ENCODE assay signal across 12 mouse cellular contexts in genomic region chr12:73539151-73539550, GRCm38 (mm10). TPM values are rescaled to one million over a fixed set of nuclear protein-coding genes. Genes with fewer than 3 reads are reported as not detected.
A peak's percentile ranks its signal among the peaks of the same experiment; 100 is the strongest.
DNase-seq lines count a peak whose midpoint lies in the region; ATAC-seq and TF ChIP-seq lines count a peak whose summit lies in the region.
"Had no signal": no experiment of that assay in that cellular context is flagged by ENCODE, and none has a peak within 500 bp of the region (broad histone marks: within the 10 kb centered on the region; RNA-seq: fewer than 3 reads in every experiment).

No protein-coding gene starts in this region.

- no peaks in the 10 kb centered on the region for H3K9me3 ChIP-seq in heart, embryonic 11.5 days (replicated peaks; ENCODE audit: control insufficient read depth, low read length)
- no peaks in the 10 kb centered on the region for H3K9me3 ChIP-seq in neural tube, embryonic 15.5 days (replicated peaks)
- no peaks in the 10 kb centered on the region for H3K9me3 ChIP-seq in embryonic facial prominence, embryonic 14.5 days (ENCODE audit: control insufficient read depth, low read length)
- H3K9me3 ChIP-seq: intestine, embryonic 15.5 days had no signal

- 16% methylated on average over 2 of the region's 2 CpGs for WGBS in heart, embryonic 11.5 days (ENCODE audit: insufficient replicate concordance)
- 37% methylated on average over 2 of the region's 2 CpGs for WGBS in neural tube, embryonic 15.5 days
- 15% methylated on average over 2 of the region's 2 CpGs for WGBS in embryonic facial prominence, embryonic 14.5 days

- no peak overlapping the region for H3K4me2 ChIP-seq in heart, embryonic 11.5 days
- H3K4me2 ChIP-seq in neural tube, embryonic 15.5 days = 0 out of 2 replicates have a peak overlapping the region, but pooled peaks have one; percentile 6
- H3K4me2 ChIP-seq in embryonic facial prominence, embryonic 14.5 days (ENCODE audit: low read depth, low read length) = 0 out of 2 replicates have a peak overlapping the region, but pooled peaks have one; percentile 12
- H3K4me2 ChIP-seq: intestine, embryonic 15.5 days had no signal

- no peak for TF ChIP-seq CTCF in gastrocnemius, adult 2 months (IDR thresholded peaks at IDR 0.05)

- H3K36me3 ChIP-seq in heart, embryonic 11.5 days (ENCODE audit: control insufficient read depth, insufficient read depth, low read length) = no peaks in the 10 kb centered on the region
- H3K36me3 ChIP-seq in neural tube, embryonic 15.5 days = no peaks in the 10 kb centered on the region
- H3K36me3 ChIP-seq in embryonic facial prominence, embryonic 14.5 days (ENCODE audit: control insufficient read depth, insufficient read depth, low read length) = no peaks in the 10 kb centered on the region
- H3K36me3 ChIP-seq: intestine, embryonic 15.5 days had no signal

- H3K9ac ChIP-seq in heart, embryonic 11.5 days (ENCODE audit: low read depth, low read length) = no peak overlapping the region
- H3K9ac ChIP-seq in neural tube, embryonic 15.5 days (replicated peaks) = no peak overlapping the region
- no peak overlapping the region for H3K9ac ChIP-seq in embryonic facial prominence, embryonic 14.5 days (ENCODE audit: low read depth, low read length)
- H3K9ac ChIP-seq: intestine, embryonic 15.5 days had no signal

- intact Hi-C loops in heart, postnatal 10 days (cut with DNase I) = no loop called here
- intact Hi-C loops in gastrocnemius, adult 2 months (cut with DNase I) = loop anchor here (10.0 kb wide), 1 partner anchor 874 kb away; the partner anchor contains the start of gene Dhrs7

- H3K27me3 ChIP-seq in heart, embryonic 11.5 days (ENCODE audit: control insufficient read depth, insufficient read depth, low read length) = peaks cover 3% of the 10 kb centered on the region
- peaks cover 34% of the 10 kb centered on the region for H3K27me3 ChIP-seq in neural tube, embryonic 15.5 days (replicated peaks)
- H3K27me3 ChIP-seq in embryonic facial prominence, embryonic 14.5 days (replicated peaks; ENCODE audit: control insufficient read depth, insufficient read depth, low read length) = peaks cover 5% of the 10 kb centered on the region

- no peak overlapping the region for H3K4me3 ChIP-seq in heart, embryonic 11.5 days (ENCODE audit: low read depth, low read length)
- H3K4me3 ChIP-seq in neural tube, embryonic 15.5 days (replicated peaks) = no peak overlapping the region
- no peak overlapping the region for H3K4me3 ChIP-seq in embryonic facial prominence, embryonic 14.5 days (ENCODE audit: low read depth, low read length)
- H3K4me3 ChIP-seq in gastrocnemius, adult 2 months = no peak overlapping the region
- H3K4me3 ChIP-seq: intestine, embryonic 15.5 days had no signal

- peak; percentile 20 to 34 for DNase-seq in heart, postnatal 10 days
- no peak for DNase-seq in neural tube, embryonic 10.5 days (ENCODE audit: extremely low spot score, low spot score)
- peak; percentile 82 for DNase-seq in embryonic facial prominence, embryonic 14.5 days (ENCODE audit: low spot score)
- DNase-seq in natural killer cell, adult 2 months (ENCODE audit: low spot score in 2 of 2) = no peak
- DNase-seq in gastrocnemius, adult 2 months = no peak
- DNase-seq: adrenal gland, postnatal 36 days; cerebellum, adult 11-12 months; lung, adult 18-20 months; thymus, postnatal 4 days had no signal

- H3K27ac ChIP-seq in heart, embryonic 11.5 days (ENCODE audit: low read depth, low read length) = no peak overlapping the region
- H3K27ac ChIP-seq in neural tube, embryonic 15.5 days (replicated peaks) = no peak overlapping the region
- no peak overlapping the region for H3K27ac ChIP-seq in embryonic facial prominence, embryonic 14.5 days (replicated peaks; ENCODE audit: low read depth, low read length)
- H3K27ac ChIP-seq in gastrocnemius, adult 2 months = no peak overlapping the region
- H3K27ac ChIP-seq: intestine, embryonic 15.5 days had no signal

- H3K4me1 ChIP-seq in heart, embryonic 11.5 days (ENCODE audit: control insufficient read depth, insufficient read depth, low read length) = no peaks in the 10 kb centered on the region
- H3K4me1 ChIP-seq in neural tube, embryonic 15.5 days = no peaks in the 10 kb centered on the region
- no peaks in the 10 kb centered on the region for H3K4me1 ChIP-seq in embryonic facial prominence, embryonic 14.5 days (ENCODE audit: control insufficient read depth, insufficient read depth, low read length)
- H3K4me1 ChIP-seq: intestine, embryonic 15.5 days had no signal

- ATAC-seq in heart, embryonic 11.5 days (replicated peaks; ENCODE audit: insufficient number of reproducible peaks, low FRiP score, low TSS enrichment) = no peak
- no peak for ATAC-seq in neural tube, embryonic 15.5 days (ENCODE audit: low FRiP score)
- no peak for ATAC-seq in embryonic facial prominence, embryonic 14.5 days (ENCODE audit: low read depth)
- ATAC-seq: intestine, embryonic 15.5 days had no signal

RNA-seq across cellular contexts. Expression of gene Tmem30b, which starts 7.0 kb away (rescaled TPM):
- under 1 TPM; 0.20 to 0.34 TPM for total RNA-seq in heart, postnatal 10 days (2021)
- 0.30 TPM in 2 replicates for polyA plus RNA-seq in heart, embryonic 11.5 days (2014; fragmentation: Nextera tagmentation; extraction: Ambion mirVana)
- polyA plus RNA-seq in neural tube, embryonic 15.5 days (2015; fragmentation: Nextera tagmentation; extraction: Ambion mirVana) = 0.52 and 5.4 TPM in 2 replicates
- 15.6 and 16.5 TPM in 2 replicates for polyA plus RNA-seq in embryonic facial prominence, embryonic 14.5 days (2014; fragmentation: Nextera tagmentation; extraction: Ambion mirVana)
- under 1 TPM; 0.26 to 0.50 TPM for total RNA-seq in gastrocnemius, adult 2 months (2021)

RNA-seq across cellular contexts. Expression of gene Prkch, which starts 45.4 kb away (rescaled TPM):
- 10 to 100 TPM; 28.0 to 30.2 TPM for total RNA-seq in heart, postnatal 10 days (2021)
- 16.2 and 16.7 TPM in 2 replicates for polyA plus RNA-seq in heart, embryonic 11.5 days (2014; fragmentation: Nextera tagmentation; extraction: Ambion mirVana)
- polyA plus RNA-seq in neural tube, embryonic 15.5 days (2015; fragmentation: Nextera tagmentation; extraction: Ambion mirVana) = 9.2 and 15.5 TPM in 2 replicates
- polyA plus RNA-seq in embryonic facial prominence, embryonic 14.5 days (2014; fragmentation: Nextera tagmentation; extraction: Ambion mirVana) = 13.6 TPM in 2 replicates
- 1 to 10 TPM; 5.5 to 7.6 TPM for total RNA-seq in gastrocnemius, adult 2 months (2021)

Comparison
In these comparisons a context has a peak if more than half of its experiments do, and no peak if none do; other contexts are left out.
1. DNase-seq: peak in heart, postnatal 10 days (2 of 2) and embryonic facial prominence, embryonic 14.5 days (single experiment); none in neural tube, embryonic 10.5 days (single experiment), natural killer cell, adult 2 months (0 of 2) and gastrocnemius, adult 2 months (single experiment).